Mouse (Mus musculus) urinary bladder, postnatal 10 days (tissue): ENCODE results near the gene Cnot10.

Experiments
- DNase-seq: peaks from one replicate; pipeline ENCODE4 v3.0.0; 2022; ENCODE audit warnings: low spot score

The Cnot10 gene

DNA sequence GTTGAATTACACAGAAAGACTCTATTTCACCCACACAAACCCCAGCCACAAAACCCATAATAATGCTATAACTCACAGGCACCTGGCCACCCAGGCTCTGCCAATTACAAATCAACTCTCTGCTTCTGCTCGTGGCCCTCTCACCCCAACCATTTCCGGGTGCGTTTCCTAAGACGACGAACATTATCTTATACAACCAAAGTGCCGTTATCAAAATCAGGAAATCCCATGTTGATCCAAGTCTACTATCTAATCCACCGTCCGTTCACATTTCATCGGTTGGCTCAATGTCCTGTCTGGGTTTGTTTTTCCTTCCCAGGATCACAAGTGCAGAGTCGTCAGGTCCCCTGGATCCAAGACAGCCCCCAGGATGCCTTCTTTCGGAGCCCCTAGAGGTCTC lies 61.3 kb downstream of the Cnot10 start:
- no peak for DNase-seq

DNA sequence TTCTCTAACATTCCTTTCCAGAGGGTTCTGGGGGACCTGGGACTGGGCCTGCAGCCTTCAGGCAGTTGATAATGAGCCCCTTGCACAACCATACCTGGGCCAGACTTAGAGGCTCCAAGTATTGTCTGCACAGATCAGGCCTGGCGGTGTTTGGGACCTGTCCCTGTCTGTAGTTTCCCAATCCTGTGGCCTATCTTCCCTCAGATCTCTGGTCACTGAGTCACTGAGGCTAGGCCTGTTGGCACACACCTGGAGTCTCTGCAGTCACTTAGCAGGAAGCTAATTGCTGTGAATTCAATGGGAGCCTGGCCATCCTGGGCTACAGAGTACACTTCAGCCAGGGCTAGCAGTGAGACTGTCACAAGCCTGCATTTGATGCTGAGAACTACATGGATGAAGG lies 64.0 kb downstream of the Cnot10 start:
- DNase-seq: no peak

GRCm38 (mm10) chr9:114573528-114573927 lies 66.5 kb downstream of the Cnot10 start:
- DNase-seq: no peak

- no peak for DNase-seq
These were observed 71.1 kb downstream of the Cnot10 start for GRCm38 (mm10) chr9:114568682-114569474.

- DNase-seq: no peak
These were observed 75.3 kb downstream of the Cnot10 start for GRCm38 (mm10) chr9:114564667-114565066.

GRCm38 (mm10) chr9:114563761-114564606 lies 76.0 kb downstream of the Cnot10 start, which contains the start of gene Trim71:
Gene Trim71 (minus strand): TSS chr9:114564369.
- no peak for DNase-seq

DNA sequence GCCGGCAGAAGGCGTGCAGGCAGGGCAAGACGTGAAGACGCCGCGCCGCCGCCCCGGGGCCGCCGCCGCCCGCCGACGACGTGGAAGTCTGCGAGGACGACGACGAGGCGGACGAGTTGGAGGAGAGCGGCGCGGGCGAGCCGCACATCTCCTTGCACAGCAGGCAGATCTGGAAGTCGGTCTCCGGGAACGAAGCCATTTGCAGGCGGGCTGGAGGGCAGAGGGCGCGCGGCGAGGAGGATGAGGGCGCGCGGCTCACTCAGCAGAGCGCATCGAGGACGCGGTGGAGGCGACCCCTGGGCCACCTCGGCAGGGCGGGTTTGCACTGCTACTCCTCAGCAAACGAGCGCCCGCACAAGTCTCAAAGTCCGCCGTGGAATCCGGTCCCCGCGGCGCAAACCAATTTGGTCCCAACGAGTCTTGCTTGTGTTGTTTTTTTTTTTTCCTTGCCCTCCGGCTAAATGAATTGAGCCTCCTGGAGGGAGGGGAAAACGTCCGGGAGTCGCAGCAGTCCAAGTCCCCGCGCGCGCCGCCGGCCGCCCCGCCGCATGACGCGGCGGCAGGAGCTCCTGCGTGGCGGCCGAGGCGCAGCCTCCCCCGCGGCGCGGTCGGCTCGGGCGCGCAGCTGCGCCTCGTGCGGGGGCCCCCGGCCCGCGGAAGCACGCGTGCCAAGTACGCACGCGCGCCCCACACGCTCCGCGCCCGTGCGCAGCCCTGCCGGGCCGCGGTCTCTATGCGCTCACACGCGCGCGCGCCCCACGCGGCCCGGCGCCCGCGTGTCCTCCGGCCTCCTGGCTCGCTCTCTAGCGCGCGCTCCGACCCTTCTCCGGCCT lies 76.8 kb downstream of the Cnot10 start:
- no peak for DNase-seq

GRCm38 (mm10) chr9:114562031-114562918 lies 77.7 kb downstream of the Cnot10 start:
- DNase-seq: no peak

DNA sequence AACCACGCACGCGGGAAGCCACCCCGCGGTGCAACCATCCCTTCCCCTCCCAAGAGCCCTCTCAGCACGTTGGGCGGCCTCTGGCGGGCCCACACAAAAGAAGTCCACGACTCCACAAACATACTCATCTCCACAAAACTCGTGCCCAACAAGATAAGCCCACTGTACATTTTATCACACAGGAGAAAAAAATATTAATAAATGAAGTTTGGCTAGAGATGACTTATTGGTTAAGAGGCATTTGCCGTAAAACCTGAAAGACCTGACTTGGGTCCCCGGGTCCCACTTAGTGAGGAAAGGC lies 78.4 kb downstream of the Cnot10 start:
- DNase-seq: no peak

DNA sequence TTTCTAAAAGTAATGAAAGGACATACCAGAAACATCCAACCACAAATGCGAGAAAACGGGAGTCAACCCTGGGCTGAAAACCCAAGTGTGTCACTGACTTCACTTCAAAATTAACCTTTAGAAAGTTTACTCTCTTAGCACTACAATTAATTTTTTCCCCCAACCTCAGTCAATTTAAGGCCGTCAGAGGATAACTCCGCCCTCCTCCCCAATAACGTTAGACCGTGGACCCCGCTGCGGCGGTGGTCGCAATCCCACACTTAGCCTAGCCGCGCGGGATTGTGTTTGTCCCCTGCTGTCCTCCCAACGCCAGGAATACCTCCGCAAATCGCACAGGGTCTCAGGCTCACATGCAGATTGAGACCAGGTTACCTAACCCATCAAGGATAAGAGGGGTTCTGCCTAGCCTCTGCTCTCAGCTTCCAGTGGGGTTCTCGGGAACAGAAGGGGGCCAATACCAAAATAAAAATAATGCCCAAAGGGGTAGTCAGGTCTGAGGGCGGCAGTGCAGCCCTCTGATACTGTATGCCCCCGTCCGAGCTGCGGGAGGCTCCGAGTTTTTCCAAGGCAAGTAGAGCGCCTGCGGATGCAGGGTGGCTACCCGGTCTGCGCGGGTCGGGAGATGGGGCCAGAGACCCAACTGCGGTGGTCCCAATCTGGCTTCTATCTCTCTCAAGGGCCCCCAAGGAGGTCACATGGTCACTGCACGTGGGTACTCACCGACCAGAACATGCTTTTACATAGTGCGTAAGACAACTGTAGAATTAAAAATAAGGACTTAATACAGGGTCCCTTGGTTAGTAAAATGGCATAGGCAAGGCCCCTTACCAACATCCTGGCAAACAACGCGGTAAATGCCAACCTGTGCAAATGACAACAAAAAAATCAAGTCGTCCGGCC lies 79.0 kb downstream of the Cnot10 start:
- DNase-seq: no peak

DNA sequence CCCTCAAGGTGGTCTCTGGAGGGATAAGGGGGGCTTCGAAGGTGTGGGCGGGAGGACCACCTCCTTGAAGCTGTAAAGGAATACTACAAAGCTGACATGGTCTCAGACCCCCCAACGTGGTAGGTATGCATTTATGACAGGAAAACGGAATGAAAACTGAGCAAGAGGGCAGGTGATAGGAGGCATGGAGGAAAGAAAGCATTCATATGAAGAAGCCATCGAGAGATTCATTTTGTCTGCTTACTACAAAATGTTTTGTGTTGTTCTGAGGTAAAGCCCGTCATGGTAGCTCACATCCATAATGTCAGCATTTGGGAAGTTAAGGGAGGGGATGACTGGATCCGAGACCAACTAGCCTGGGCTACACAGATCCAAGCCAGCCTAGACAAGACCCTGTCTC lies 79.8 kb downstream of the Cnot10 start:
- DNase-seq: no peak

- no peak for DNase-seq
These were observed 82.9 kb downstream of the Cnot10 start for GRCm38 (mm10) chr9:114557086-114557485.

GRCm38 (mm10) chr9:114556276-114556855 lies 83.6 kb downstream of the Cnot10 start:
- no peak for DNase-seq

DNA sequence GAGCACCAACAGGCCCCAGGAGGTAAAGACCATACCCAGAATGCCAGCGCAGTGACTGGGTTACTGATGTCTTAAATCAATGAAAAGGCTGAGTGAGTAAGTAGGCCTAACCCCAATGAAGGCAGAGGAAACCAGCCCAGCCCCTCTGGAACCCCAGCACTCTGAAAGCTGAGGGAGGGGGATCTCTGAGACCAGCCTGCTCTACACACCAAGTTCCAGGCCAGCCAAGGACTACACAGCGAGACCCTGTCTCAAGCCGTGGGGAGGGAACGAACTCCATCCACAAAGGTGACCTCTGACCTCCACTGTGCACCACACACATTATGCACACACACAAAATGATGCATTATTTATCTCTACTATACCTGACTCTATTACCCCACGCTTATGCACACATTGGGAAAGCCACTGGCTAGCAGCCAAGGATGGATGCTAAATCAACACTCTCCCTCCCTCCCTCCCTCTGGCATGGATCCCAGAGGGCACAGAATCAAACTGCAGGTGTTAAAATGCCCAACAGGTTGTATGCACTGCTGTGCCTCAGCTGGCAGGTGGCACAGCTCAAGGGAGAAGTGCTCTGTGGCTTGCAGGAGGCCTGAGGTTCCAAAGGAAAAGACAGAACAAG lies 85.5 kb downstream of the Cnot10 start:
- no peak for DNase-seq

GRCm38 (mm10) chr9:114553828-114554227 lies 86.2 kb downstream of the Cnot10 start:
- no peak for DNase-seq

- DNase-seq: no peak
These were observed 90.0 kb downstream of the Cnot10 start for GRCm38 (mm10) chr9:114550033-114550432.

DNA sequence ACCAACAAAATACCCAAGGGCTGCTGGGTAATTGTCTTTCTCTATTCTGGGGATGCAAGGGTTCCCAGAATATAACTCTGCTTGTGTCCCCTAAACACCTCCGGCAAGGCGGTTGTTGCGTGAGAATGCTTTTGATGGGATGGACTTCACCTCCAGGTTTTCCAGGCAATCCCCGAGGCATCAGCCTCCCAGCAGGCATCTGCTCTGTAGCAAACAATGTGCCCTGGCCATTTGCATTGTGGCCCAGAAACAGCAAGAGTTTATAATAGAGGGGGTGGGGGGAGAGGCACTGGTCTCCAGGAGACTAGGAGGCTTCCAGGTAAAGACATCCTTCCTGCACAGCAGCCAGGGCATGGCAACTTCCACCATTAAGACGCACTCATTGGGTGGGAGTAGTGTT lies 90.9 kb downstream of the Cnot10 start:
- no peak for DNase-seq

DNA sequence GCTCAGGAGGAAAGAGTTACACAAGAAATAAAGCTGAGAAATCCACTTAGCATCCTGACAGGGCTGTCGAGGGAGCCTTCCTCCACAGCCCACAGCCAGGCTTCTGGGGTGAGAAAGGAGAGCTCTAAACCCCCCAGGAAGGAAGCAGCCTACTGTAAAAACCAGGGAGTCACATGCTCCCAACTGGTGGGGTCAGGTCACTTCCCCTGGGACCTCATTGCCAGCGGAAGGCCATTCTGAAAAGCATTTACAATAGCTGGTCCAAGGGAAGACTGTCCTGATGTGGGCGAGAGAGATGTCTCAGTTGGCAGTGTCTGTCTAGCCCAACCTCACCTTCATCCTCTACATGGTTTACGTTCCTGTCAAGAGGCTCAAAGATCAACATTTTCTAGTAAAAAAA lies 91.5 kb downstream of the Cnot10 start:
- no peak for DNase-seq

DNA sequence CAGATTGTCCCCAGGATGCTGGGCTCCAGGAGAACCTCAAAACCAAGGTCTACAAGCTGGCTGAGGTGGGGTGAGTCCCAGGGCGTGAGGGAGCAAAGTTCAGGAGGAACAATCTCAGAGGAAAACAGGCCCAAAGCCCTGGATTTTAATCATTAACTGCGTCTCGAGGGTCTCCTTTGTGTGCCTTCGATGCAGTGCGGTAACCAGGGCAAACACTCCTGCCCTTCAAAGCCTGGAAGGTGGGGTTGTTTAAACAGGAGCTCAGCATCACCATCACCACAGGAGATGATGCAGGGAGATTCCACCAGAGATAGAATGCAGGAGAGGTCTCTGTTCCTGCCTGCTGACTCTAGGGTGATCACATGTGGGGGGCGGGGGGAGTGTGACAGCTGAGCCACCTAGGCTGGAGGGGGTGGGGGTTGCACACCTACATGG lies 92.3 kb downstream of the Cnot10 start:
- no peak for DNase-seq

GRCm38 (mm10) chr9:114546765-114547164 lies 93.2 kb downstream of the Cnot10 start:
- DNase-seq: no peak
